Mouse (Mus musculus) liver, adult 2 months (tissue): ENCODE data around the gene Kcne1. TPM values are rescaled to one million over a fixed set of nuclear protein-coding genes. Genes with fewer than 3 reads are reported as not detected.

Source experiments
- DNase-seq: peaks from one replicate; pipeline ENCODE4 v3.0.0-alpha.2; 2011; ENCODE audit warnings: low read depth, low spot score; ENCODE audit errors: extremely low read depth
- H3K27ac ChIP-seq: fragments of 200-500 bp; replicated peaks from 2 replicates; pipeline ENCODE4 v1.5.1; 2012; ENCODE audit warnings: low read depth, mild to moderate bottlenecking, control low read depth, inconsistent platforms, low read length; ENCODE audit not compliant: insufficient read depth
- H3K27me3 ChIP-seq: fragments of 200-500 bp; 2 replicates; pipeline ENCODE4 v1.6.1; 2012; ENCODE audit warnings: mild to moderate bottlenecking, moderate library complexity, low read length, inconsistent platforms; ENCODE audit not compliant: control insufficient read depth, insufficient read depth
- H3K36me3 ChIP-seq: fragments of 200-500 bp; 2 replicates; pipeline ENCODE4 v1.6.1; 2012; ENCODE audit warnings: low read length, inconsistent platforms; ENCODE audit not compliant: control insufficient read depth, insufficient read depth
- H3K4me1 ChIP-seq: fragments of 200-500 bp; 2 replicates; pipeline ENCODE4 v1.6.1; 2011; ENCODE audit warnings: low read length; ENCODE audit not compliant: control insufficient read depth, insufficient read depth
- H3K4me3 ChIP-seq: fragments of 200-500 bp; 2 replicates; pipeline ENCODE4 v1.5.1; 2011; ENCODE audit warnings: low read depth, mild to moderate bottlenecking, control low read depth, low read length, moderate library complexity; ENCODE audit not compliant: insufficient read depth
- H3K79me2 ChIP-seq: fragments of 200-500 bp; 2 replicates; pipeline ENCODE4 v1.6.1; 2012; ENCODE audit warnings: inconsistent platforms, mild to moderate bottlenecking, low read length, moderate library complexity; ENCODE audit not compliant: control insufficient read depth, insufficient read depth
- H3K9ac ChIP-seq: fragments of 200-500 bp; 2 replicates; pipeline ENCODE4 v1.6.1; 2012; ENCODE audit warnings: low read depth, mild to moderate bottlenecking, control low read depth, inconsistent platforms, low read length
- CTCF ChIP-seq: fragments of 200-500 bp; IDR thresholded peaks from 2 replicates; pipeline ENCODE4 v1.5.1; 2011; ENCODE audit warnings: low read depth, low read length, control low read depth
- POLR2A ChIP-seq: fragments of 200-500 bp; IDR thresholded peaks from 2 replicates; pipeline ENCODE4 v1.6.1; 2011; ENCODE audit warnings: low read length, control low read depth; ENCODE audit not compliant: insufficient read depth; ENCODE audit errors: extremely low read depth
- WGBS: fragments of 180-500 bp; shearing (Covaris S2); methylation state at CpG from one replicate; pipeline ENCODE4 v1.1.7; 2018; 5-methylcytosine and 5-hydroxymethylcytosine counted together
- polyA plus RNA-seq: library from polyadenylated mRNA; depleted of rRNA; stranded (reverse); fragments of >200 nt; gene quantifications from 2 replicates; pipeline ENCODE4 v1.2.3, GENCODE M21; 2012
- total RNA-seq: library from RNA; depleted of rRNA; stranded (reverse); fragments of >200 nt; gene quantifications from 2 replicates; pipeline ENCODE4 v1.2.3, GENCODE M21; 2014

The Kcne1 gene
- total and polyA plus RNA-seq, 2 experiments: not detected

DNA sequence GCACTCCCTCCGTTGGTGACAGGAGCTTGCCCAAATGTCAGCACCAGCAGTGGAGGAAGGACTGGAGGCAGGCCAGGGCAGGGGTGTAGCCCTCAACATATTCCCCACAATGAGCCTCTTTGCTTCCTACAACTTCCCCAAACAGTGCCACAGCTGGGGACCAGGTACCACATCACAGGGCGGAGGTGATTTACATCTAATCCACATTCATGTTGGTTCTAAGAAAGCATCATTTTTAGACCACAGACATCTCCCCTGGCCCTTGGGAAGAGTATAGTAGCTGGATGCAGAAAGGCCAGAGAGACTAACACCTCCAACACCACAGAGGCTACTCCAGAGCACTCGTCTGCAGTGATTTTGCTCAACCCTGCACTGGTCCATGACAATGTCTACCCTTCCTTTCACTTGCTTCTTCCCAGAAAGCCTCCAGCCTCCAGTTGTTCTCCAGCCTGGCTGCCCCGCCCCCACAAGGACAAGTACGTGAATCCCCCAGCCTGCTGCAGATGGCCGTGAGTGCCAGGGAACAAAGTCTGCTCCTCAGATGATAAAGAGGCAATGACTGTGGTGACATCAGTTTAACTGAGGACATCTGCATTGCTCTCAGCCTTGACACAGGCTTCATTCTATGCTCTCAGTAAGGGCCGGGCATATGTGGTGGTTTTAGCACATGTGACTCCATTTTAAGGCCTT lies 43.1 kb downstream of the Kcne1 start:
- Histone ChIP-seq H3K4me3 (no peak overlapping the region), H3K36me3 (peaks cover 4% of the 10 kb centered on the region), H3K27ac (no peak overlapping the region), H3K4me1 (no peaks in the 10 kb centered on the region), H3K79me2 (no peaks in the 10 kb centered on the region), H3K27me3 (no peaks in the 10 kb centered on the region), H3K9ac (no peak overlapping the region)
- WGBS: 90% methylated on average over 7 of the region's 7 CpGs
- DNase-seq: no peak
- TF ChIP-seq POLR2A (no peak), CTCF (no peak)

- Histone ChIP-seq H3K9ac (no peak overlapping the region), H3K27me3 (no peaks in the 10 kb centered on the region), H3K36me3 (peaks cover 9% of the 10 kb centered on the region), H3K4me1 (no peaks in the 10 kb centered on the region), H3K79me2 (no peaks in the 10 kb centered on the region), H3K27ac (no peak overlapping the region), H3K4me3 (no peak overlapping the region)
- TF ChIP-seq POLR2A: no peak
- peak; percentile 77 for TF ChIP-seq CTCF
- DNase-seq: peak; percentile 6
- WGBS: 55% methylated on average over 13 of the region's 13 CpGs
Observed at GRCm38 (mm10) chr16:92313953-92314741, 45.1 kb downstream of the Kcne1 start.

- no peaks in the 10 kb centered on the region for H3K27me3 ChIP-seq
- TF ChIP-seq CTCF: no peak
- TF ChIP-seq POLR2A: no peak
- DNase-seq: no peak
- no peak overlapping the region for H3K27ac ChIP-seq
- no peaks in the 10 kb centered on the region for H3K79me2 ChIP-seq
- no peaks in the 10 kb centered on the region for H3K4me1 ChIP-seq
- H3K9ac ChIP-seq: no peak overlapping the region
- no peak overlapping the region for H3K4me3 ChIP-seq
- WGBS: 82% methylated on average over 4 of the region's 4 CpGs
- peaks cover 17% of the 10 kb centered on the region for H3K36me3 ChIP-seq
Observed at GRCm38 (mm10) chr16:92309126-92309525, 50.1 kb downstream of the Kcne1 start.

DNA sequence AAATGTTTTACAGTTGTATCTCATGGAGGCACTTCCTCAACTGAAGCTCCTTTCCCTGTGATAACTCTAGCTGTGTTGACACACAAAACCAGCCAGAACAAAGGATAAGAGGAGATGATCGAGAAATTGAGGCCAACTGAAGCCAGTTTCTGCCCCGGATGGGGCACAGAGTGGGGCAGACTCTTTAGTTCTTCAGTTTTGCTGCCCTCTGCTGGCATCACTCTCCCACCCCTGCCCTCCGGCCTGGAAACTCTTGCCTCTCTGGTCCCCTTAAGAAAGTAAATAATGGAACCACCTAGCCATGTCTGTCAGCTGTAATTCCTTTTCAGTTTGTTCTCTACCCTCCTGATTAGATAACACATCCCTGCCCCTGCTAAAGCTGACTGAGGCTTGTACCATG lies 51.3 kb downstream of the Kcne1 start:
- no peak for DNase-seq
- Histone ChIP-seq H3K79me2 (no peaks in the 10 kb centered on the region), H3K27ac (no peak overlapping the region), H3K4me1 (no peaks in the 10 kb centered on the region), H3K27me3 (no peaks in the 10 kb centered on the region), H3K9ac (no peak overlapping the region), H3K36me3 (peaks cover 17% of the 10 kb centered on the region), H3K4me3 (no peak overlapping the region)
- WGBS: 72% methylated on average over 3 of the region's 3 CpGs
- no peak for TF ChIP-seq POLR2A
- no peak for TF ChIP-seq CTCF

DNA sequence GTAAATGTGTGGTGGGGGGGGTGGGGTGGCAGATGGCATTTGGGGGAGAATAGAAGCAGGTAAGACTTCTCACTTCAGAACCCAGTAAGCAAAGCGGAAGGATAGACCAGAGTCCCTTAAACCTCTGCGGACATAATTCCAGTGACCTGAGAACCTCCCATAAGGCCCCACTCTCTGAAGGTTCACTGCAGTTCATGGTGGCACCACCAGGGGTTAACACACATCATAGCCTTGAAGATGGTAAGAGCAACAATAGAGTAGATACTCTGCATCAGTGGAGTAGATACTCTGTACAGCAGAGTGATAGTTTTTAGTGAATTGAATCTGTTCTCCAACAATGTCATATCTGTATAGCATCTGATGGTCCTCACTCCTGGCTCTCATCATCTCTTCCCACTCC lies 53.7 kb downstream of the Kcne1 start:
- TF ChIP-seq CTCF: no peak
- no peak for TF ChIP-seq POLR2A
- WGBS: 98% methylated on average over 2 of the region's 2 CpGs
- H3K4me1 ChIP-seq: peaks cover 9% of the 10 kb centered on the region

More for the DNA sequence above, 53.7 kb downstream of the Kcne1 start:
- Histone ChIP-seq H3K9ac (no peak overlapping the region), H3K27me3 (no peaks in the 10 kb centered on the region), H3K36me3 (peaks cover 12% of the 10 kb centered on the region; the same call in 1 of the 2 replicates), H3K4me3 (no peak overlapping the region), H3K27ac (no peak overlapping the region), H3K79me2 (no peaks in the 10 kb centered on the region; the same call in 1 of the 2 replicates)
- DNase-seq: no peak
